Mouse (Mus musculus) olfactory bulb, adult 2 months (tissue): ENCODE data around the gene Fam19a5. TPM values are rescaled to one million over a fixed set of nuclear protein-coding genes. Genes with fewer than 3 reads are reported as not detected.

Experiments used
- H3K27ac ChIP-seq: fragments of 200-500 bp; 2 replicates; pipeline ENCODE4 v1.5.1; 2012; ENCODE audit warnings: low read depth, low read length; ENCODE audit not compliant: insufficient read depth
- H3K4me1 ChIP-seq: fragments of 200-500 bp; 2 replicates; pipeline ENCODE4 v1.6.1; 2012; ENCODE audit warnings: low read length; ENCODE audit not compliant: control insufficient read depth, insufficient read depth
- H3K4me3 ChIP-seq: fragments of 200-500 bp; 2 replicates; pipeline ENCODE4 v1.5.1; 2012; ENCODE audit warnings: mild to moderate bottlenecking, low read depth, low read length, moderate library complexity; ENCODE audit not compliant: insufficient read depth
- CTCF ChIP-seq: fragments of 200-500 bp; IDR thresholded peaks from 2 replicates; pipeline ENCODE4 v1.5.1; 2012; ENCODE audit warnings: low read depth, mild to moderate bottlenecking, low read length, moderate library complexity; ENCODE audit not compliant: insufficient read depth
- POLR2A ChIP-seq: fragments of 200-500 bp; IDR thresholded peaks from 2 replicates; pipeline ENCODE4 v1.6.1; 2012; ENCODE audit warnings: mild to moderate bottlenecking, low read depth, low read length, moderate library complexity; ENCODE audit not compliant: insufficient read depth
- WGBS: fragments of 180-500 bp; shearing (Covaris S2); methylation state at CpG from one replicate; pipeline ENCODE4 v1.1.7; 2018; 5-methylcytosine and 5-hydroxymethylcytosine counted together
- polyA plus RNA-seq: library from polyadenylated mRNA; stranded (reverse); fragments of >200 nt; gene quantifications from 2 replicates; pipeline ENCODE4 v1.2.4, GENCODE M21; 2012; ENCODE audit warnings: low replicate concordance; ENCODE audit not compliant: missing spikeins, insufficient read depth, insufficient read length

Fam19a5 gene
- polyA plus RNA-seq, 1 experiment, result not detected

GRCm38 (mm10) chr15:87579861-87580260 is 35.8 kb downstream of the Fam19a5 start:
- no peak for TF ChIP-seq CTCF
- no peak for TF ChIP-seq POLR2A
- WGBS, result 55% methylated on average over 5 of the region's 5 CpGs
- Histone ChIP-seq H3K4me3 (no peak overlapping the region), H3K27ac (no peak overlapping the region), H3K4me1 (peaks cover 22% of the 10 kb centered on the region)

DNA sequence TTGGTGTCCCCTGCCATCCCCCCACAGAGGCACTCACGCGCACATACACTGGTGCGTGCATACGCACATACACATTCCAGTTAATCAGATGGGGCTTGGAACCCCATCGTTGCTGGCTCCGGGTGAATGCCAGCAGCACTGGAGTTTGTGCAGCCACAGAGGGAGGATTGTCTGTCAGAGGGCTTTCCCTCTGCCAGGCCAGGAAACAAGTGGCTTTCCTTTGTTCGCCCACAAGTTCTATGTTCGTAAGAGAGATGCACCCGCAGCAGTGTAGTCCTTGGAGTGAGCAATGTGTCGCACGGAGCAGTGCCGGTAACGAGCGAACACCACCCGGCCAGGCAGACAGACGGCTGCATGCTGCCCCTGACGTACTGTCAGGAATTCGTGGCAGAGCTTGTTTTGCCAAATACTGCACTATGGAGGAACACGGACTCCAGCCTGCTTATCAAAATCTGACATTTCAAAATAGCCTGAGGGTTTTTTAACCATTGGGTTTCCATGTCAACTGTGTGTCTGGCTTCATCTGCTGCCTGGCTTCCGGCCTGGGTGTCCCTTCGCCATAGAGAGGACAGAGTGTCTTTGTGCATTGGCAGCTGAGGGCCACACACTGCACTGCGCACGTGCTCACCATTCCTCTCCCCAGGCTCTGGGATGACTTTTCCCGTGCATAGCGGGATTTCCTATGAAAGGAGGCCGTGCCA is 40.0 kb downstream of the Fam19a5 start:
- Histone ChIP-seq H3K4me3 (no peak overlapping the region), H3K4me1 (peaks cover 22% of the 10 kb centered on the region), H3K27ac (no peak overlapping the region)
- TF ChIP-seq CTCF (no peak), POLR2A (no peak)
- 43% methylated on average over 26 of the region's 26 CpGs for WGBS

DNA sequence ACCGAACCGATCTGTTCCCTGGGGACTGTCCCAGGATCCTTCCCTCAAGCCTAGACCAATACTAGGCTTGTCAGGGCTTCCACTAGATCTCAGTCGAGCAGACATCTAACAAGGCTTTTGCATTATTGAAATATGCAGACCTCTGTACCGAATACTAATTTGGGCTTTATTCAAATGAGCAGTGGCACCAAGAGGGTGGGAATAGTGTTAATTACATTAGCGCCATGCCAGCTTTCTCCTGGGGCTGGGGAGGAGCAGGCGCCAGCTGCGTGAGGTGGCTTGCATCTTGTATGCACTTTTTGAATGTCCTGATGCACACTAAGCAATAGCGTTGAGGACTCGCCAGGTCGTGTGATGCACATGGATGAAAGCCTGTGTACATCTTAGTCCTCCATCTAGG is 46.9 kb downstream of the Fam19a5 start:
- TF ChIP-seq CTCF, result no peak
- no peak for TF ChIP-seq POLR2A
- WGBS, result 60% methylated on average over 10 of the region's 10 CpGs

DNA sequence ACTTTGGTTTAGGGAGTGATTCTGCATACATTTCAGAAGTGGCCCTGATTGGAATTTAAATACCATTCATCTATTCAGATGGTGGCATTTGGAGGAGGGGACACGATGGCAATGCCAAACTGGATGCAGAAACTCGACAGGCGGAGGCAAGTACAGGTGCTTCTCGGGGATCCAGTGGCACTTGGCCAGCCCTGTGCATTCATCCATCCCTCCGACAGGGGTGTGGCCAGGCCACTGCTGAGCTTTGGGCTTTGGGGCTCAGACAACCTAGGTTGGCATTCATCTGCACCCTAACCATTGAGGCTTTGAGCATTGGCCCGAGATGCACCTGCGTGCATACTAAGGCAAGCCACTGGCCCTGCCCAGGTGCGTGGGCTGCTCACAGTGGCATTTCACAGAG is 52.6 kb downstream of the Fam19a5 start:
- TF ChIP-seq POLR2A, result no peak
- TF ChIP-seq CTCF, result no peak
- WGBS, result 40% methylated on average over 8 of the region's 8 CpGs
- H3K4me3 ChIP-seq, result no peak overlapping the region
- H3K27ac ChIP-seq, result no peak overlapping the region
- H3K4me1 ChIP-seq, result peaks cover 17% of the 10 kb centered on the region

More for the DNA sequence above, 46.9 kb downstream of the Fam19a5 start:
- no peak overlapping the region for H3K27ac ChIP-seq
- H3K4me1 ChIP-seq, result peaks cover 5% of the 10 kb centered on the region
- H3K4me3 ChIP-seq, result no peak overlapping the region

DNA sequence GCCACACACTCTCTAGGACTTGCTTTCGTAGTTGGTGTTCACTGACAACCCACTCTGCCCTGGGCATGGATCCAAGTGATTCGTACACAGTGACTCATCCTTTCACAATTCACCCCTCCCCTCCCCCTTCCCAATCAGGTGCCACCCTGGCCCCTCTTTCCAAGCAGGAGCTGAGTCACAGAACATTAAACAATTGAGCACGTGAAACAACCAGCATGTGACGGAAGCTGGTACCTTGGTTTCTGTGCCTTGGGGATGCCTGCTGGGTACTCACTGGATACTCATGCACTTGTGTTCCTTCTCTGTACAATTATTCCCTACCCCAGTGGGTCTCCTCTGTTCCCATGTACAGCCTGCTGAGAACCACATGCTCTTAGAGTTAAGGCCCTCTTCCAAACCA is 53.0 kb downstream of the Fam19a5 start:
- Histone ChIP-seq H3K27ac (no peak overlapping the region), H3K4me3 (no peak overlapping the region), H3K4me1 (peaks cover 17% of the 10 kb centered on the region)
- 22% methylated on average over 4 of the region's 4 CpGs for WGBS
- TF ChIP-seq CTCF (no peak), POLR2A (no peak)

DNA sequence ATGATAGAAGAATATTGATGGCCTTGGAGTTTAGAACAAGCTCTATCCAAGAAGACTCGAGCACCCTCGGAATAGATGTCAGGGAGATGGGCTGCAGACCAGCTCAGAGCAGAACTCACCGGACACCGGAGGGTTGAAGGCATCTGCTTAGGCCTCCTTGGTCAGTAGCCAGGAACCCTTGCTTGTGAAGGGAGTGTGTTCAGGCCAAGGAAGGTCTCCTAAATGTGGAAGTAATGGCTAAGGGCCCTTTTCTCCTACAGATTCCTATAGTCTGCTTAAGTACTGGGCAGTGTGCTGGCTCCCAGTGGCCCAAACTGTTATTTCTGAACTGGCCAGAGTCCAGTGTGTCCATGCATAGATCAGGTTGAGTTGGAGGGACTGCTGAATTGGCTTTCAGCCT is 53.7 kb downstream of the Fam19a5 start:
- no peak for TF ChIP-seq POLR2A
- no peak for TF ChIP-seq CTCF
- WGBS, result 97% methylated on average over 4 of the region's 4 CpGs

DNA sequence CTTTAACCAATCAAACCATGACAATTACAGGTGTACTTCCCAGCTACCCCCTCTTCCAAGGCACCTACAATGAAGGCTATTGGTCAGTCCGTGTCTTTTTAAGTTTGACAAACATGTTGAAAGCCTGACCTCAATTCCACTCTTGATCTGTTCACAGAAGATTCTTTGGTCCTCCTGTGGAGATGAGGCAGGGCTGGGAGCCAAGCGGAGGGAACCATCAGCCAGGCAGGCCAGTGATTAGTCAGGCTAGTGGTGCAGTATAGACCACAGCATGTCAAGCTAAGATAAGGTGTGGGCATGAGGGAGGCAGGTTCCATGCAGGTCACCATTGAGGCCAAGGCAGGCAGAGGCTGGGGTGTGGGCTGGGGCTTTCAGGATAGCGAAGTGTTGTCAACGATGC is 54.5 kb downstream of the Fam19a5 start:
- H3K27ac ChIP-seq, result no peak overlapping the region
- no peak for TF ChIP-seq POLR2A
- no peak overlapping the region for H3K4me3 ChIP-seq
- peaks cover 23% of the 10 kb centered on the region for H3K4me1 ChIP-seq
- 88% methylated on average over 4 of the region's 4 CpGs for WGBS

More for the DNA sequence above, 53.7 kb downstream of the Fam19a5 start:
- no peak overlapping the region for H3K27ac ChIP-seq
- no peak overlapping the region for H3K4me3 ChIP-seq
- peaks cover 20% of the 10 kb centered on the region for H3K4me1 ChIP-seq

- WGBS, result 78% methylated on average over 1 of the region's 1 CpGs
- TF ChIP-seq CTCF (no peak), POLR2A (no peak)
- Histone ChIP-seq H3K27ac (no peak overlapping the region), H3K4me1 (peaks cover 36% of the 10 kb centered on the region), H3K4me3 (no peak overlapping the region)
These were observed 59.2 kb downstream of the Fam19a5 start for GRCm38 (mm10) chr15:87603316-87603715.

- TF ChIP-seq POLR2A, result no peak
- TF ChIP-seq CTCF, result no peak
- 39% methylated on average over 9 of the region's 9 CpGs for WGBS
- Histone ChIP-seq H3K4me3 (no peak overlapping the region), H3K4me1 (peaks cover 33% of the 10 kb centered on the region), H3K27ac (no peak overlapping the region)
These were observed 61.6 kb downstream of the Fam19a5 start for GRCm38 (mm10) chr15:87605504-87606280.
